Mouse (Mus musculus): ENCODE measurements at regions not wholly inside any gene's neighbourhood (a gene's known extent, or its start where the extent isn't known, plus 50 kb on each side); places are given as distances from the start of the nearest gene placed in this dataset.

DNA sequence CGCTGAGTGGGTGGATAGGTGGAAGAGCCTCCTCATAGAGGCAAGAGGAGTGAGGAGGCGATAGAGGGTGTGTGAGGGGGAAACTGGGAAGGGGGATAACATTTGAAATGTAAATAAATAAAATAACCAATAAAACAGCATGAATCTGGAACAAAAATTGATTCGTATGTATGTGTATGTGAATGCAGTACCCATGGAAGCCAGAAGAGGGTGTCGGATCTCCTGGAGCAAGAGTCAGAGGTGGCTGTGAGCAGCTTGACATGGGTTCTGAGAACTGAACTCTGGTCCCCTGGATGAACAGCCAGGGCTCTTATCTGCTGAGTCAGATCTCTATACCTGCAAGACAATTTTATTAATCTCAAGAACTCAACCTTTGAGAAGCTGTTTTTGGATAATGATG, 81.4 kb downstream of the Tfap2b start:
- DNase-seq (ENCODE audit: low read depth, low spot score): no peak

DNA sequence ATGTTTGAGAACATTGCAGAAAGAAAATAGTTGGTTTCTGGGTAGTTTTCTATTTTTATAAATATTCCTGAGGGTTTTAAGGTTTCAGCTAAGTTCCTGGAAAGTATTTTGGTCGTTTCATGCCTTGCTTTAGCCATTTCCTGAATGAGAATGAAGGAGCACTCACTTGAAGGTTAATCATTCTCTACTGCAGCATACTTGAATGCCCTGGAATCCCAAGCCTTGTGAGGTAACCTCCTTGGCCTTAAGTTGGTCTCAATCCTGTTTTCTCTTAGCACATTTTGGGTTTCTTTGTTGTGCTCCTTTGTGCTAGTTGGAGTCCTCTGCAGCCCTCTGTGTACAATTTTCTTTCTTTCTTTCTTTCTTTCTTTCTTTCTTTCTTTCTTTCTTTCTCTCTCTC, 112.9 kb downstream of the Tfap2b start:
- no peak for DNase-seq (ENCODE audit: low read depth, low spot score)

DNA sequence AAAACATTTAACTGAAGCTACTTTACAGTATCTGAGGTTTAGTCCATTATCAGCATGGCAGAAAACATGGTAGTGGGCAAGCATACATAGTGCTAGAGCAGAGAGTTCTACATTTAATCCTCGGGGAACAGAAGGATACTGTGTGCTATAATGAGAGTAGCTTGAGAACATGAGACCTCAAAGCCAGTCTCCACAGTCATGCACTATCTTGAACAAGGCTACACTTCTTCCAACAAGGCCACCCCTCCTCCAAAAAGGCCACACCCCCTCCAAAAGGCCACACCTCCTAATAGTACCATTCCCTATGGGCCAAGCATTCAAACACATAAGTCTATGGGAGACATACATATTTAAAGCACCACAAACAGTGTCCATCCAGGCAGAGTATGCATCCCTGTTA, 127.3 kb downstream of the Tfap2b start:
- DNase-seq (ENCODE audit: low read depth, low spot score): no peak

DNA sequence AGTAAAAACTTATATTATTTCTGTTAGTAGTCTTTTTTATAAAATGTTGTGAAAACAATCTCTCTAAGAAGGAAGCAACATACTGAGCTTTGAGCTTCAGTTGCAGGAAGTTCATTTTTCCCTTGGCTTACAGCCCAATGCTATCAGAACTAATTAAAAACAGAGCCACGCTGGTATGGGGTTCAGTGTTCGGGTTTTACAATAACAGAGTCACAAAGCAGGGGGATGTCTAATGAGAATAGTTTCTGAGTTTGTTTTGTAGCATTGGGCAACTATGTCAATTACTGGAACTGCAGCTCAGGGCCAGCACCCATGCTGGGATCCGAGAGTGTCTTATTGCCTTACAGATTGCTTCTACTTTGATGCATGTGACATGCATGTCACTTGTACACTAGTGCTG, 128.5 kb downstream of the Tfap2b start:
- DNase-seq (ENCODE audit: low read depth, low spot score): no peak

DNA sequence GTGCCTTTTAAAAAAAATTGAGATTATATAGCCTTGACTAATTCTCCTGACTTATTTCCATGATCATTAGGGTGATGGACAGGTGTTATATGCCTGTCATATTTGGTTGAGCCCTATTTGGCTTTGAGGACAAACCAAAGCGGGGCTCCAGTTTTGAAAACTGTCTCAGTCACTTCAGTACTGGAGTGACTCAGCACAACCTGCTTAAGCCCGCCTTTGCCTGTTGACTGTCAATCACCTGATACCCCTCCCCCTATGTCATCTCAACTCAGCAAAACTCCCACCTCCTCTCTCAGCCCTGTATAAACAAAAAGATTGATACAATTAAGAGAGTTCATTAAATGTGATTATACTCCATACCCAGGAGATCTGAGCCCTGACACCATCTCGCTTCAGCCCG, 135.7 kb downstream of the Tfap2b start:
- DNase-seq (ENCODE audit: low read depth, low spot score): no peak

DNA sequence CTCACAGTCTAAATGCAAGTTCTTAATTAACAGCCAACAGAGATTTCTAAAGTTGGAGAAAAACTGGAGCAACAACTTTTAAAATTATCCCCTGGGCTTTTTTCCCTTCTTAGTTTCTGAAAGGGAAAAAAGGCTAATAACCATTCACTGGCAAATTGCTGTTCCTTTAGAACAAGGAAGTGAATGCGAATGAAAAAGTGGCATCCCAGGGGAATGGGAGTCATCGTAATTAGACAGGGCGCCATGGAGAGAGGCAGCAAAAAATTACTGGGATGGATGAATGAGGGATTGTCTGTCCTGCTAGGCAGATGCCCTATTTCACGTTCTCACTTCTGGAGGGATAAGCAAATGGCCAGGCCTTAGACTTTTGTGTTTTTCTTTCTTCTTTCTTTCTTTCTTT, 141.8 kb downstream of the Tfap2b start:
- DNase-seq (ENCODE audit: low read depth, low spot score): no peak

DNA sequence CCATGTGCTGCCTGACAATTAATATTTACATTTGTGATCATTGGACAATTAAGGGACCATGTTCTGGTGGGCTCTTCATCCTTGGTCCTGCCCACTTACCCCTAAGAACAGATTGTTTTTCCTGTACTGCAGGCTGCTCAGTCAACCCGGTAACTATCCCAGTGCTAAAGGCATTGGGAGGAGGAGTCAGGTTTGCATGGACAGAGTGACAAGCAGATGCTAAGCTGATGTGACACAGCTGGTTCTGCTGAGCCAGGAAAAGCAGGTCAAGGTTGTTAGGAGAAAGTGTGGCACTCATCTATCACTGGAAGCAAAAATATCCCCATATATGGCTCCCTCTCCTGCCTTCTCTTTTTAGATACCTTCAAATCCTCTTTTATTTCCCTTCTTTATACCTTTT, 176.1 kb downstream of the Tfap2b start:
- no peak for DNase-seq (ENCODE audit: low read depth, low spot score)

DNA sequence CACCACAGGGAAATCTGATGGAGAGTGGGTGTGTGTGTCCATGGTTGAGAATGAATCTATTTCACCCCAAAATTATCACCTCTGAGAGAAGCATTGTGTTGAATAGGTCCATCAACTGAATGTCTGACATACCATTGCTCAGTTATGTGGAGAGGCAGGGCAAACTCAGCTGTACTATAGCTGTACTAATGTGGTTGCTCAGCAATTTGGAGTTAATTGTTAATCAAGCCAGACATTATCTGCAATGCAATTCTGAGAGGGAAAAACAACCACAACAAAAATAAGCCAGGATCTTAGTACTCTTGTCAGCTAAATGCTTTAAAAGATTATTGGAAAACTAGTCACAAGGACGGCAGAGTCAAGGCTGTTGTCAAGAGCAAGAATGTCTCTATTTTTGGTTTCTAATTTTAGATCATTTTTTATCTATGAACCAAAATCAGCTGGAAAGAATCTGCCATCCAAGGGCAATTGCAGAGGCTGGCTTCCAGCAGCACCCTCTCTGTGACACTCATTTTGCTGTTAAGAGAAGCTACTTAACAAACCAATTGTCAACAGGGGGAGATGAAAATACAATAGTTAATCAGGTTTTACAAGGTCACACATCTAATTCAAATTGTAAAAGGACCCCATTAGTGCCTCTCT, 180.3 kb downstream of the Tfap2b start:
- no peak for DNase-seq (ENCODE audit: low read depth, low spot score)

DNA sequence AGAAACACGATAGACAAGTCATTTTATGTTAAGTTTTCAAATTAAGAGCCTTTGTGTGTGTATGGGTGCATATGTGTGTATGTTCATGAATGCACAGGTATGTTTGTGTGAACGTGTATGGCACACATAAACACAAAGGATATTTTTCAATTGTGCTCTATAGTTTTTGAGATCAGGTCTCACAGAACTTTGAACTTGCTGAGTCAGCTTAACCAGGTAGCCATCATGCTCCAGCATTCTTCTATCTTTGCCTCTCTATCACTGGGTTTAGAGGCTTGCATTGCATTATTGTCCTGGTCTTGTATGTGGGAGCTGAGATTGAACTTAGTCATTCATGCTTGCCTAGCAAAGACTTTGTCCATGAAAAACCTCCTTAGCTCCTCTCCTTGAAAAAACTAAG, 198.8 kb downstream of the Tfap2b start:
- DNase-seq (ENCODE audit: low read depth, low spot score): no peak

DNA sequence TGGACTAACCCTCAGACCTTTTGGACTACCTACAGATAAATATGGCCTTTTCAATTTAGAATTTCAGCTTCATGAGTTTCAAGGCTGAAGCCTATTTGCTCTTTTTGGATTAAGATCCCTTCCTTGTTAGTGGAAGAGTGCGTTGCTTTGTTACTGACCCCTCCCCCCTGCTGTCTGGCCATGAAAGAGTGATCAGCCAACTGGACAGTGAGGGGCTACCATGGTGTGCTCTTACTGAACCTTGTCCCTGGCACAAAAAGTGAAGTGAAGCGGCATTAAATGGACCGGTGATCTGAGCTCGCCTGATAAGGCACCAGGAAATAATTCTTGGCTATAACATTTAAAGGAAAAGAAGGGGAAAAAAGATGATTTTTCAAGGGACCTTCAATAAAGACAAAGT, 203.6 kb downstream of the Tfap2b start:
- no peak for DNase-seq (ENCODE audit: low read depth, low spot score)

DNA sequence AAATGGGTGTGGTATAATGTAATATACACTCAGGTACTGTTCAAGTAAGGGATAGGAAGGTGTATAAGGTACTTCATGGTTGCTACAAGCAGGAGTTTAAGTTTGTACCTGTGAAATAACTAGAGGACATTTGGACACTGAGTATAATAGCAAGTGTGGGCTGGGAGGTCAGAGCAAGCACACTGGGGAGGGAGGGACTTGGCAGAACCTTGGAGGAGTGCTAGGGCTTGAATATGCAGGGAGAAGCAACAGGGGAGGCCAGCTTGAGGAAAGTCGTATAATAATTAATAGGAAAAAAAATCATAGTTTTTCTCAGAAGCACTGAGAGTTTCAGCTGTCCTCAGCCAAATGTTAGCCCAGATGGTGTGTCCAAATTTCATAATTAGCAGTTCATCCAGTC, 212.4 kb downstream of the Tfap2b start:
- DNase-seq (ENCODE audit: low read depth, low spot score): no peak

DNA sequence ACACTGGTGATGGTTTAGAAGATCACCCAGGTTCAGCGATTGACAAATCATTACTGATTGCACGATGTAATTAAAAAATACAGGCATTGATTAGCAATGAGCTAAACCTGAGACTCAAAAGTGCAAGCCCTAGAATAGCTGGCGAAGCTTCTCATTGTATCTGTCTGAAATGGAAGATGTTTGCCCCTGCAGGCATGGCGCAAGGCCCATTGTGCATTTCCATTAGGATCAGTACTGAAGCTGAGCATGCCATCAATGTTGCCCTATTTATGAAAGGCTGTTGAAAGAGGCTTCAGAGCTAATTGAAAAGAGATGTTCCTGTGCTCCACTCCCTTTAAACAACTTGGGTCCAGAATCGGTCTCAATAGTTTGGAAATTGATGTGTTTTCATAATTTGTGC, 242.1 kb downstream of the Tfap2b start:
- DNase-seq (ENCODE audit: low read depth, low spot score): no peak

DNA sequence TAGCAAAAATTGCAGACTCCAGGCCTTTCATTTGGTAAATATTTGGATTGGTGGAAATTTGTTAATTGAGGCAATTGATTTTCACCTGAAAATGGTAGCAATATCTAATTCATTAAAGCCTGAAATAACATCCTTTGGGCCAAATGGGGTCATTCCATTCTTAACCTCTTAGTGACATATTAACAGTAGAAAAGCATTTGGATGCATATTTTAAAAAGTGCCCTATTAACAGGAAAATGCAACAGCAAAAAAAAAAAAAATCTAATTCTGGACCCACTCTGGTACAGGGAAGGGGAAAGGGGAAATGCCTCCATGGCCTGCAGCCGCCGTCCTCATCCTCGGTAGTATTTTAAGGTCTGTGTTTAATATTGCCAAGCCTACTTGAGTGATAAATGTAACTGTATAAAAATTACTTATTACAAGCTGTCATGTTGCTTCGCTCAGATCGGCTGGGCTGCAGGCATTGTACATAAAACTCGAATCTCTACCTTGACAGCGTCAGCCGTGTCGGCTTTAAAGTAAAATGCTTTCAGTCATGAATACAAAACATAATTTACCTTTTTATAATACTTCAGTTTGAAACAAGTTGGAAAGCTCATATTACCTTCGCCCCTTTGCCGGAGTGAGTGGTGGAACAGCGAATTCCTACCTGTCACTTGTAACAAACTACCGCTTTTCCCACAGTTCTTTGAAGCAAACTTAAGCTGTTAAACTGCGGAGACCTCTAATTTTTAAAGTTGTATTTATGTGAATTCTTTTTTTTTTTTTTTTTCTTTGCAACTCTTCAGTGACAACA, 250.1 kb downstream of the Tfap2b start:
- no peak for DNase-seq (ENCODE audit: low read depth, low spot score)

DNA sequence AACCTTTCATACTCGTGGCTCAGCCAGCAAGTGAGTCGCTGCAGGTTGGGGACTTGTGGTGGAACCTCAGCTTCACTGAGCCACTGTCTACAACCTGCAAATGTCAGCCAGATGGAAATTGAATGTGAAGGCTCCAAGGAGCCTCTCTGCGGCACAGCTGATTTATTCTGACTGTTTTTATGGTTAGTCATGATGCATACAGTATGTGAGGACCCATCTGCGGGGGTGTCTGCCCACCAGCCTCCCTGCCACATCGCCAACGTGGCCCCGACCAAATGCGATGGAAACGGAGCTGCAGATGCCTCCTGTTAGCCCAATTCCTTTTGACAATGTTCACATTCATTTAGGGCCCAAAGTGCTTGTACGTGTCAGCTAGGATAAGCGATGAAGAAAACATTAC, 251.2 kb downstream of the Tfap2b start:
- DNase-seq (ENCODE audit: low read depth, low spot score): peak; percentile 11

DNA sequence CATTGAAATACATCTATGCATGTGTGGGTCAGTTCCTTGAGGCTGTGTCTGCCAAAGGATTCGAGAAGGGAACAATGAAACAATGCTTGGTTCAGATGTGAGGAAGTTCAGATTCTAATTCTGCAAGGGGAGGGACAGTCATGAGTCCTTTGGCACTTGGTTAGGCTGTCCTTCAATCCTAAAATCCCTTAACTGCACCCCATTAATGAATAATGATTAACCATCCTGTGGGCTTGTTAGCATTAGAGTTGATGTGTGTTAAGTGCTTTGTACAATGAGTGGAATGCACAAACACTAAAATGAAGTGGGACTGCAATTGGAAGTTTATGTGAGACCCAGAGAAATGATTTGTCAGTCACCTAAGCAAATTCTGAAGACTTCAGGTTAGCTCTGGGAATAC, 264.8 kb downstream of the Tfap2b start:
- no peak for DNase-seq (ENCODE audit: low read depth, low spot score)

All from retina, postnatal 7 days (tissue).